Mouse (Mus musculus) liver, postnatal 0 days (tissue): Measurements from ENCODE around the gene Ubr3.

Experiments
- CTCF ChIP-seq: sonication (generic); IDR thresholded peaks from 2 replicates; pipeline ENCODE4 v1.5.1; 2016; ENCODE audit warnings: antibody characterized with exemption, low read depth
- EP300 ChIP-seq: IDR thresholded peaks from 2 replicates; pipeline ENCODE4 v1.6.1; 2016; ENCODE audit warnings: antibody characterized with exemption, low read depth, mild to moderate bottlenecking

DNA sequence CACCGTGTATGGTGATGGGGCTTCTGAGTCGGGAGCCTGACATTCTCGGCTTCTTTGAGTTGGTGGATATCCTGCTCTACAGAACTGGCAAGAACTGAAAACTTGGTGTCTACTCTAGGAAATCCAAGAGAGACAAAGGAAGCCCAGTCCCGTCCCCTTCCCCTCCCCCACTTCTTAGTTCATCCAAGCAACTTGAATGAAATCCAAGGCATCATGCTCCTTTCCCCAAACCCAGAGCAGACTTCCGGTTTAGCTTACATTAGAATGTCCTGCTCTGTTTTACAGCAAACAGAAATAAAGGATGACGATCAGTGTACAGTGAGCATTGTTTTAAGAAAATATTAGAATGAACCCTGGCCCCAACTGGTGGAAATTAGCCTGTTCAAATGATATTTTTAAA is 47.8 kb upstream of the Ubr3 start:
- TF ChIP-seq CTCF = no peak
- TF ChIP-seq EP300 = no peak
